8 mouse cellular contexts compared by ENCODE assay signal in genomic region chr4:114637120-114637519, GRCm38 (mm10).
DNase-seq lines count a peak whose midpoint lies in the region; ATAC-seq and TF ChIP-seq lines count a peak whose summit lies in the region.

No protein-coding gene starts in this region.

- intact Hi-C loops in gastrocnemius, adult 2 months (cut with DNase I), result loop anchor here (5.0 kb wide), 1 partner anchor 230 kb away; the partner anchor contains the start of gene Trabd2b

- DNase-seq in gastrocnemius, adult 2 months, result no peak
- no peak for DNase-seq in gastrocnemius, postnatal 4 days (ENCODE audit: low spot score in 2 of 2)
- peak; percentile 23 for DNase-seq in ovary, postnatal 36 days (ENCODE audit: low spot score)
- no peak for DNase-seq in ovary, adult 18-20 months (ENCODE audit: low spot score)
- peak; percentile 68 for DNase-seq in retina, embryonic 14.5 days (ENCODE audit: low spot score)
- no peak for DNase-seq in urinary bladder, postnatal 14 days (ENCODE audit: low spot score)

- peak; percentile 42 to 62; a peak in 3 of 4 replicates for ATAC-seq in hematopoietic stem cell, adult 5-6 weeks (replicated peaks in 1 of 2; ENCODE audit: insufficient read depth in 1 of 2, low FRiP score in 2 of 2, low TSS enrichment in 1 of 2, low read depth in 1 of 2, poor library complexity in 2 of 2, severe bottlenecking in 2 of 2)
- no peak for ATAC-seq in activated CD4-positive, CD25-positive, alpha-beta regulatory T cell, adult 4 months

- TF ChIP-seq CTCF in gastrocnemius, adult 2 months (IDR thresholded peaks at IDR 0.05), result peak; percentile 65

- no peak overlapping the region for H3K27ac ChIP-seq in gastrocnemius, adult 2 months

- no peak overlapping the region for H3K4me3 ChIP-seq in gastrocnemius, adult 2 months

Comparison
In these comparisons a context has a peak if more than half of its experiments do, and no peak if none do; other contexts are left out.
1. DNase-seq: peak in ovary, postnatal 36 days (single experiment) and retina, embryonic 14.5 days (single experiment); none in gastrocnemius, adult 2 months (single experiment), gastrocnemius, postnatal 4 days (0 of 2), ovary, adult 18-20 months (single experiment) and urinary bladder, postnatal 14 days (single experiment).